Mouse (Mus musculus) G1E (cell line): ENCODE results near the gene 2010109A12Rik. TPM values are rescaled to one million over a fixed set of nuclear protein-coding genes. Genes with fewer than 3 reads are reported as not detected.

ENCODE experiments used
- ATAC-seq: 2 replicates; pipeline ENCODE4 v1.8.0; 2016; ENCODE audit warnings: mild to moderate bottlenecking; ENCODE audit not compliant: insufficient number of reproducible peaks, poor library complexity, low FRiP score, severe bottlenecking; ENCODE audit errors: extremely low read depth
- DNase-seq: peaks from one replicate; pipeline ENCODE4 v3.0.0; 2012; ENCODE audit warnings: low spot score
- H3K27me3 ChIP-seq: 2 replicates; pipeline ENCODE4 v1.6.1; 2012; ENCODE audit warnings: mild to moderate bottlenecking, low read length, inconsistent platforms; ENCODE audit not compliant: insufficient read depth
- H3K36me3 ChIP-seq: replicated peaks from 2 replicates; pipeline ENCODE3; 2012; ENCODE audit warnings: mild to moderate bottlenecking, inconsistent platforms
- H3K4me1 ChIP-seq: 2 replicates; pipeline ENCODE4 v1.6.1; 2012; ENCODE audit warnings: low read depth, low read length, inconsistent platforms, mixed read lengths; ENCODE audit not compliant: insufficient read depth
- H3K4me3 ChIP-seq: 2 replicates; pipeline ENCODE4 v1.5.1; 2012; ENCODE audit warnings: low read depth, mild to moderate bottlenecking, inconsistent platforms, low read length, moderate library complexity, mixed read lengths
- H3K9me3 ChIP-seq: replicated peaks from 2 replicates; pipeline ENCODE4 v1.6.1; 2012; ENCODE audit warnings: inconsistent platforms
- CTCF ChIP-seq: IDR thresholded peaks from 2 replicates; pipeline ENCODE4 v1.5.1; 2012; ENCODE audit warnings: low read depth, low read length, inconsistent platforms, mixed read lengths
- GATA1 ChIP-seq: IDR thresholded peaks from 2 replicates; pipeline ENCODE4 v1.6.1; 2012; ENCODE audit warnings: borderline replicate concordance, low read length, inconsistent platforms, mixed read lengths
- GATA2 ChIP-seq: IDR thresholded peaks from 2 replicates; pipeline ENCODE4 v1.6.1; 2012; ENCODE audit warnings: low read depth, low read length, inconsistent platforms, borderline replicate concordance
- POLR2AphosphoS5 ChIP-seq: IDR thresholded peaks from 2 replicates; pipeline ENCODE4 v1.6.1; 2012; ENCODE audit warnings: low read depth, low read length, inconsistent platforms; ENCODE audit not compliant: insufficient replicate concordance
- TAL1 ChIP-seq: conservative IDR thresholded peaks from 2 replicates; pipeline ENCODE4 v1.6.1; 2012; ENCODE audit warnings: low read depth, low read length, inconsistent platforms, mixed read lengths
- polyA plus RNA-seq: library from polyadenylated mRNA; stranded (reverse); fragments of >175 nt; gene quantifications from 2 replicates; pipeline ENCODE4 v1.2.3, GENCODE M21; 2012
- total RNA-seq, 2 experiments: library from RNA; stranded (forward) in 1 of 2; stranded (reverse) in 1 of 2; fragments of 200-1000 nt in 1 of 2; fragments of >200 nt in 1 of 2; fragmentation: Nextera tagmentation in 1 of 2; gene quantifications; 2 replicates each; pipeline ENCODE4 v1.2.3; 2014 to 2017

The 2010109A12Rik gene
- total and polyA plus RNA-seq, 3 experiments, result 0.26 to 2.0 (median 1.4) TPM

DNA sequence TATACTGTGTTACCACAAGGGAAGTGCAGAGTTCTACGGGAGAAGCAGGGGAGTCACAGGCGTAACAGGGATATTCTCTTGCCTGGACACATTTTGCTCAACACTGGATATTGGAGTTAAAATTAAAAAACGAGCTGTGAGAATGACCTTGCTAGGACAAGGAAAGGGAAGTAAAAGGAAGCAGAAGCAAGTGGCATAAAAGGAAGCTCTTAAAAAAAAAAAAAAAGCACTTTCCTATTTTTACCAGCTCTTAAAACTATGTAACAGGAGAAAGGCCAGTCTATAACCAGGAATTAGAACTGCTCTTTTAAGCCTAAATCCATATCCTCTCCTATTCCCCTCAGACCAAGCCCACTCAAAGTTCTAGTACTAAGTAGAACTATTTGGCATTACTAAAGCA lies 8.1 kb upstream of the 2010109A12Rik start:
- Histone ChIP-seq H3K4me3 (no peak overlapping the region), H3K36me3 (peaks cover 70% of the 10 kb centered on the region), H3K9me3 (no peaks in the 10 kb centered on the region), H3K4me1 (peaks cover 20% of the 10 kb centered on the region), H3K27me3 (no peaks in the 10 kb centered on the region)
- DNase-seq, result no peak
- TF ChIP-seq CTCF (no peak), GATA1 (no peak), TAL1 (no peak), POLR2AphosphoS5 (no peak), GATA2 (no peak)
- no peak for ATAC-seq

DNA sequence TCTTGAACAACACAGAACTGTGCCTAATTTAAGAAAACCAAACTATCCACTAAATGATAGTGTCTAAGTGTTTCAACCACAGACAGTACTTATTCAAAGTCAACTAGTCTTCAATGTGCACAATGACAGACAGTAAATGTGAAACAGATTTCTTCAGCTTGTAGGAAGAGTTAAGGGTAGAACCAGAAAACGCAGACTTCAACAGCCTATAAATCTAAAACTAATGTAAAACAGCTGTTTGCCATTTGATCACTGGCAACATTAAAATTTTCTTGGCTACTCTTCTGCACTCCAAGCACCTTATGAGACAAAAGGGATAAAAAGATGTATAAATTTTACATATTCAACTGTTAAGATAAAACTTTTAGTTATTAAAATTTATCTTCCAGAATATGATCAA lies 5.1 kb upstream of the 2010109A12Rik start:
- H3K9me3 ChIP-seq, result no peaks in the 10 kb centered on the region
- TF ChIP-seq GATA1 (no peak), TAL1 (no peak), POLR2AphosphoS5 (no peak), CTCF (no peak), GATA2 (no peak)
- H3K27me3 ChIP-seq, result no peaks in the 10 kb centered on the region
- no peak for DNase-seq
- ATAC-seq, result no peak
- no peak overlapping the region for H3K4me3 ChIP-seq
- H3K4me1 ChIP-seq, result peaks cover 28% of the 10 kb centered on the region
- H3K36me3 ChIP-seq, result peaks cover 49% of the 10 kb centered on the region

DNA sequence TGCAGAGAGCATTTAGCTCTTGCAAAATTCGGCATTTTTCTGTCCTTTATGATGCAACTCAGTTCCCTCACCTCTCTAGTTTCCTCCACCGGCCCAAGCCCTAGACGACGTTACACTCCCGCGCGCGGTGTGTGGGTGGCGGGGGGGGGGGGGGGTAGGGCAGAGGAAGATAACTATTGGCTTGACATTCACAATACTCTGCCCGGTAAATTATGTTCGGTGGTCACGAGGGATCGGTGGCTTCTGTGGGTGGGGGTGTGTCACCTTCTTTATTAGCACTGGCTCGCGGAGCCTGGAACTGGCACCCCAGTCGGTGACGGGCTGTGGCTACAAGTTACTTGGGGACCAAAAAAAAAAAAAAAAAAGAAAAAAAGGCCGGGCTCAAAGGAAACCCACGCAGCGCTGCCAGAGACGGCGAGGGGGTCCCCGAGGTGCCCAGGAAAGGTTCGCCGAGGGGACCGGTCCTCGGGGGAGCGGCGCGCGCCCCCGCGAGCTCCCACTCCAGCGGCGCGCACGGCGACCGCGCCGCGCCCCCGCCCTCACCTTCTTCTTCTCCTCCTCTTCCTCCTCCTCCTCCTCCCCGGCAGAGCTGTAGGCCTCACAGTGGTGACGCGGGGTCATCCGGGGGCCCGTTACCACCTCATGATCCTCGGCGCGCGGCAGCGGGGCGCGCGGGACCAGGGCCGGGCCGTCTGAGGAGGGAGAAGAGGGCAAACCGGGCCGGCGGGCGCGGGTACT lies 778 bp upstream of the 2010109A12Rik start:
- peaks cover 15% of the 10 kb centered on the region for H3K36me3 ChIP-seq
- ATAC-seq (peak; percentile 31), DNase-seq (peak; percentile 32)
- no peaks in the 10 kb centered on the region for H3K9me3 ChIP-seq
- peak overlapping the region; percentile 84 for H3K4me3 ChIP-seq
- H3K4me1 ChIP-seq, result peaks cover 29% of the 10 kb centered on the region
- H3K27me3 ChIP-seq, result no peaks in the 10 kb centered on the region
- TF ChIP-seq POLR2AphosphoS5 (no peak), GATA2 (no peak), TAL1 (no peak), CTCF (no peak), GATA1 (no peak)

DNA sequence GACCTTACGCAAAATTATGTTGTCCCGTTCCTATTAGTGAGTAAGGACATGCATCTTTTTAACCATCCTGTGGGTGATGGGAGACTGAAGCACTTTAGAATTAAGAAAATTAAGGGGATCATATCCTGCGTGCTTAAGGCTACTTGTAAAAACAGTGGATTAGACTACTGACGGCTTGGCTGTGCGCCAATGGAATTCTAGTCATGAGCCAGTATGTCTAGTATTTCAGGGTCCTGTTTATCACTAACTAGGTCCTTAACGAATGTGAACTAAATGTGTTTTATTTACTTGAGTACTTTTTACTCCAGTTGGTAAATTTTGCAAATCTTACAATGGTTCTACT lies 659 bp downstream of the 2010109A12Rik start:
- ATAC-seq (no peak), DNase-seq (no peak)
- peaks cover 3% of the 10 kb centered on the region for H3K36me3 ChIP-seq
- peak overlapping the region; percentile 84 for H3K4me3 ChIP-seq
- H3K27me3 ChIP-seq, result no peaks in the 10 kb centered on the region
- TF ChIP-seq GATA2, result no peak
- TF ChIP-seq TAL1, result no peak
- TF ChIP-seq GATA1, result no peak
- TF ChIP-seq CTCF, result no peak
- no peak for TF ChIP-seq POLR2AphosphoS5
- H3K4me1 ChIP-seq, result peaks cover 31% of the 10 kb centered on the region
- H3K9me3 ChIP-seq, result no peaks in the 10 kb centered on the region

DNA sequence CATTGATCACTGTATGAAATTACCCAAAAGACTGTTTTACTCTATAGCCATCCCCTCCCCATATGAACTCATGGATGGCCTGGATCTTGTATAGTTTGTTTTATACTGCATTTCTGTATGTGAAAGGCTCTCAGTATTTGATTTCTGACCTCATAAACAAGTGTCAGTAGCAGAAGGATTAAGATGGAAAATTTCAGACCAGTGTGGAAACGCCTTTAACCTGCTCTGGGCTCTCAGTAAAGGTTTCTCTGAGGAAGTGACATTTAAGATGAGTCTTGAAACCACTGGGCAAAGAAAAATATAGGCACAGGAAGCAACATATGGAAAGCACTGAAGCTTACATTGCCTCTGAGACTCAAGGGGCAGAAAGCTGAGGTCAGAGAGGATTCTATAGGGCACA lies 1.2 kb downstream of the 2010109A12Rik start:
- no peak overlapping the region for H3K4me3 ChIP-seq
- no peak for ATAC-seq
- no peak for DNase-seq
- H3K9me3 ChIP-seq, result no peaks in the 10 kb centered on the region
- no peaks in the 10 kb centered on the region for H3K27me3 ChIP-seq
- H3K36me3 ChIP-seq, result no peaks in the 10 kb centered on the region
- peaks cover 32% of the 10 kb centered on the region for H3K4me1 ChIP-seq
- TF ChIP-seq TAL1 (no peak), GATA2 (no peak)

DNA sequence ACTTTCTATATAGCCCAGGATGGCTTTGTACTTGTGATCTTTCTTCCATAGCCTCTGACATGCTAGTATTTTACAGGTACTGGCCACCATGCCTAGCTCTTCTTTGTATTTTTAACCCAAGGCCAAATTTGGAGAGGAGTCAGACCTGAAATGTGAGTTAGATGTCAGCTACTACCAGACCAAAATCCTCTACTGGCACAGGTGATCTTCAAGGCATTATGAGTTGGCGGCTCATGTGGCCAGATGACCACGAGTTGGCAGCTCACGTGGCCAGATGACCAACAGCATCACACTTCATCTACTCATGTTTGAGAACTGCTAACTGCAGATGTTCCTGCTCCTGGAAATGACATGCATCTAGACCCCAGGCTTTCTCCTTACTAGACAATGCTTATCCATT lies 12.1 kb downstream of the 2010109A12Rik start:
- Histone ChIP-seq H3K27me3 (peaks cover 24% of the 10 kb centered on the region), H3K4me3 (no peak overlapping the region), H3K36me3 (no peaks in the 10 kb centered on the region), H3K4me1 (0 out of 2 replicates have a peak, but pooled peaks cover 2% of the 10 kb centered on the region), H3K9me3 (no peaks in the 10 kb centered on the region)
- DNase-seq (no peak), ATAC-seq (no peak)
- no peak for TF ChIP-seq GATA2
- TF ChIP-seq CTCF, result no peak
- no peak for TF ChIP-seq POLR2AphosphoS5
- no peak for TF ChIP-seq TAL1

DNA sequence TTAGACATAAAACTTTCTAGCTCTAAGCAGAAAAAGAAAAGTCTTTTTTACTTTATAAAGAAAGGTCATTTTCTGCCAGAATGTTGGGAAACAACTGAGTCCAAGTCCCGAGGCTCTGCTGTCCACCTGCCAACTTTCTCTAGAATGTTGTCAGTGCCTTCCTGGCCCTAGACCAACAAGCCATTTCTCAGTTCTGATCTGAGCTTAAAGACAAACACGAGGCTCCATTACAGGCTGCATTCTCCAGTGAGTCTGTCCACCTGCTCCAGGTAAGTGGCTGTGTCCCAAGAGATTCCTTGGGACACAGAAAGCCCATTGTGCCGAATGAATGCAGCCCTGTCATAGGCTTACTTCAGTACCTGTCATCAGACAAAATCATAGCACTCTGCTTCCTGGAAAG lies 15.3 kb downstream of the 2010109A12Rik start:
- H3K4me1 ChIP-seq, result peaks cover 6% of the 10 kb centered on the region
- H3K36me3 ChIP-seq, result no peaks in the 10 kb centered on the region
- no peak overlapping the region for H3K4me3 ChIP-seq
- H3K27me3 ChIP-seq, result peaks cover 34% of the 10 kb centered on the region
- no peak for ATAC-seq
- H3K9me3 ChIP-seq, result no peaks in the 10 kb centered on the region
- TF ChIP-seq GATA1 (no peak), CTCF (no peak), TAL1 (no peak), POLR2AphosphoS5 (no peak), GATA2 (no peak)
- DNase-seq, result no peak
